Mouse (Mus musculus) CH12.LX (cell line): ENCODE measurements around the gene Taf8. TPM values are rescaled to one million over a fixed set of nuclear protein-coding genes. Genes with fewer than 3 reads are reported as not detected.

Experiments
- DNase-seq: peaks from one replicate; pipeline ENCODE4 v3.0.0-alpha.2; 2013; ENCODE audit errors: extremely low read depth
- H3K27ac ChIP-seq: 2 replicates; pipeline ENCODE4 v1.5.1; 2012; ENCODE audit warnings: low read depth, mild to moderate bottlenecking, control low read depth, moderate library complexity; ENCODE audit not compliant: insufficient read depth
- H3K27me3 ChIP-seq: replicated peaks from 2 replicates; pipeline ENCODE3; 2012; ENCODE audit warnings: inconsistent platforms
- H3K36me3 ChIP-seq, 2 experiments: replicated peaks in 1 of 2; 2 replicates each; pipeline versions ENCODE3 to v1.6.1; 2012; ENCODE audit warnings: inconsistent platforms in 1 of 2, low read length in 1 of 2, mild to moderate bottlenecking in 1 of 2, mixed read lengths in 1 of 2, moderate library complexity in 1 of 2; ENCODE audit not compliant: control insufficient read depth in 1 of 2, insufficient read depth in 1 of 2
- H3K4me1 ChIP-seq, 2 experiments: 2 replicates each; pipeline ENCODE4 v1.6.1; 2012; ENCODE audit warnings: inconsistent platforms in 1 of 2, moderate library complexity in 1 of 2; ENCODE audit not compliant: insufficient read depth in 2 of 2, control insufficient read depth in 1 of 2
- H3K4me2 ChIP-seq: 2 replicates; pipeline ENCODE4 v1.6.1; 2012; ENCODE audit warnings: low read depth, mild to moderate bottlenecking, control low read depth; ENCODE audit not compliant: poor library complexity, insufficient read depth, severe bottlenecking
- H3K4me3 ChIP-seq, 3 experiments: fragments of 150-350 bp in 1 of 3; sonication (generic) in 1 of 3; replicated peaks in 1 of 3; 2 replicates each; pipeline versions ENCODE3 to v1.5.1; 2011 to 2012; ENCODE audit warnings: low read depth in 2 of 3, low read length in 2 of 3, mild to moderate bottlenecking in 2 of 3, moderate library complexity in 2 of 3, control low read depth in 1 of 3, improper control_type of control experiment in 1 of 3, inconsistent platforms in 1 of 3, mixed read lengths in 1 of 3; ENCODE audit not compliant: poor library complexity in 1 of 3
- H3K79me2 ChIP-seq: replicated peaks from 2 replicates; pipeline ENCODE4 v1.6.1; 2012; ENCODE audit warnings: mild to moderate bottlenecking, moderate library complexity; ENCODE audit not compliant: control insufficient read depth, poor library complexity, insufficient read depth, severe bottlenecking; ENCODE audit errors: extremely low read depth
- H3K9ac ChIP-seq: 2 replicates; pipeline ENCODE4 v1.6.1; 2012; ENCODE audit warnings: low read depth, mild to moderate bottlenecking, control low read depth, moderate library complexity; ENCODE audit not compliant: insufficient read depth
- H3K9me3 ChIP-seq: replicated peaks from 2 replicates; pipeline ENCODE3; 2012; ENCODE audit warnings: low read length, inconsistent platforms, mixed read lengths
- CHD1 ChIP-seq: IDR thresholded peaks from 2 replicates; pipeline ENCODE4 v1.6.1; 2012; ENCODE audit warnings: low read depth, low read length, improper control_type of control experiment, inconsistent platforms
- CHD2 ChIP-seq: IDR thresholded peaks from 2 replicates; pipeline ENCODE4 v1.6.1; 2011; ENCODE audit warnings: low read length, improper control_type of control experiment
- E2F4 ChIP-seq: IDR thresholded peaks from 2 replicates; pipeline ENCODE4 v1.6.1; 2011; ENCODE audit warnings: low read depth, low read length, improper control_type of control experiment; ENCODE audit not compliant: insufficient replicate concordance
- ELF1 ChIP-seq: IDR thresholded peaks from 2 replicates; pipeline ENCODE4 v1.6.1; 2014; ENCODE audit warnings: low read depth, mild to moderate bottlenecking, inconsistent platforms, low read length, improper control_type of control experiment
- ETS1 ChIP-seq: conservative IDR thresholded peaks from 2 replicates; pipeline ENCODE4 v1.6.1; 2012; ENCODE audit warnings: low read depth, mild to moderate bottlenecking, inconsistent platforms, low read length, improper control_type of control experiment, moderate library complexity
- GABPA ChIP-seq: IDR thresholded peaks from 2 replicates; pipeline ENCODE4 v1.6.1; 2012; ENCODE audit warnings: low read depth, low read length, improper control_type of control experiment, inconsistent platforms; ENCODE audit not compliant: insufficient replicate concordance
- JUND ChIP-seq: conservative IDR thresholded peaks from 2 replicates; pipeline ENCODE4 v1.6.1; 2011; ENCODE audit warnings: low read depth, low read length, improper control_type of control experiment
- KAT2A ChIP-seq: IDR thresholded peaks from 2 replicates; pipeline ENCODE4 v1.6.1; 2012; ENCODE audit warnings: low read length, improper control_type of control experiment, inconsistent platforms; ENCODE audit not compliant: insufficient replicate concordance
- MAFK ChIP-seq: IDR thresholded peaks from 2 replicates; pipeline ENCODE4 v1.6.1; 2011; ENCODE audit warnings: low read length, improper control_type of control experiment; ENCODE audit not compliant: insufficient replicate concordance
- MAX ChIP-seq: IDR thresholded peaks from 2 replicates; pipeline ENCODE4 v1.6.1; 2011; ENCODE audit warnings: low read length, improper control_type of control experiment
- MAZ ChIP-seq: IDR thresholded peaks from 2 replicates; pipeline ENCODE4 v1.6.1; 2012; ENCODE audit warnings: low read depth, mild to moderate bottlenecking, inconsistent platforms, low read length, improper control_type of control experiment, moderate library complexity
- MXI1 ChIP-seq: IDR thresholded peaks from 2 replicates; pipeline ENCODE4 v1.6.1; 2011; ENCODE audit warnings: mild to moderate bottlenecking, low read depth, low read length, improper control_type of control experiment
- MYC ChIP-seq: IDR thresholded peaks from 2 replicates; pipeline ENCODE4 v1.6.1; 2011; ENCODE audit warnings: low read depth, mild to moderate bottlenecking, improper control_type of control experiment, low read length
- NELFE ChIP-seq: IDR thresholded peaks from 2 replicates; pipeline ENCODE4 v1.6.1; 2011; ENCODE audit warnings: low read depth, low read length, improper control_type of control experiment
- NRF1 ChIP-seq: IDR thresholded peaks from 2 replicates; pipeline ENCODE4 v1.6.1; 2014; ENCODE audit warnings: low read depth, mild to moderate bottlenecking, inconsistent platforms, low read length, improper control_type of control experiment, moderate library complexity
- PAX5 ChIP-seq: IDR thresholded peaks from 2 replicates; pipeline ENCODE4 v1.6.1; 2012; ENCODE audit warnings: low read length, inconsistent platforms, mixed read lengths
- POLR2A ChIP-seq: IDR thresholded peaks from 2 replicates; pipeline ENCODE4 v1.6.1; 2011; ENCODE audit warnings: low read depth, mild to moderate bottlenecking, improper control_type of control experiment, low read length
- POLR2AphosphoS2 ChIP-seq: IDR thresholded peaks from 2 replicates; pipeline ENCODE4 v1.6.1; 2011; ENCODE audit warnings: low read depth, low read length, improper control_type of control experiment
- RAD21 ChIP-seq: IDR thresholded peaks from 2 replicates; pipeline ENCODE4 v1.6.1; 2011; ENCODE audit warnings: low read depth, mild to moderate bottlenecking, low read length, improper control_type of control experiment, moderate library complexity
- SIN3A ChIP-seq: IDR thresholded peaks from 2 replicates; pipeline ENCODE4 v1.6.1; 2012; ENCODE audit warnings: low read length, improper control_type of control experiment, inconsistent platforms
- TCF12 ChIP-seq: IDR thresholded peaks from 2 replicates; pipeline ENCODE4 v1.6.1; 2014; ENCODE audit warnings: low read depth, mild to moderate bottlenecking, inconsistent platforms, low read length, improper control_type of control experiment
- UBTF ChIP-seq: IDR thresholded peaks from 2 replicates; pipeline ENCODE4 v1.6.1; 2012; ENCODE audit warnings: low read depth, mild to moderate bottlenecking, inconsistent platforms, low read length, improper control_type of control experiment, moderate library complexity
- USF2 ChIP-seq: conservative IDR thresholded peaks from 2 replicates; pipeline ENCODE4 v1.6.1; 2011; ENCODE audit warnings: low read depth, low read length, improper control_type of control experiment
- ZC3H11A ChIP-seq: IDR thresholded peaks from 2 replicates; pipeline ENCODE4 v1.6.1; 2012; ENCODE audit warnings: low read depth, mild to moderate bottlenecking, inconsistent platforms, low read length, improper control_type of control experiment
- ZMIZ1 ChIP-seq: IDR thresholded peaks from 2 replicates; pipeline ENCODE4 v1.6.1; 2012; ENCODE audit warnings: low read depth, mild to moderate bottlenecking, inconsistent platforms, low read length, improper control_type of control experiment
- ZNF384 ChIP-seq: IDR thresholded peaks from 2 replicates; pipeline ENCODE4 v1.6.1; 2012; ENCODE audit warnings: low read depth, low read length, improper control_type of control experiment, inconsistent platforms
- dilution Hi-C: fragments of 300-500 bp; cut with MboI; formaldehyde crosslinking; loops from 2 replicates; pipeline ENCODE4 v1.14.3; 2020; ENCODE audit warnings: low sequenced_read_pairs; ENCODE audit not compliant: extremely low pct_unique_long_range_greater_than_20kb, extremely low pct_ligation_motif_present
- in situ Hi-C: fragments of 300-500 bp; cut with MboI; formaldehyde crosslinking; loops from 3 replicates; pipeline ENCODE4 v1.14.3; 2019; ENCODE audit warnings: low sequenced_read_pairs, low pct_ligation_motif_present, low pct_unique_long_range_greater_than_20kb, mixed read lengths
- polyA plus RNA-seq: library from polyadenylated mRNA; unstranded; fragments of >175 nt; gene quantifications from 2 replicates; pipeline ENCODE4 v1.2.1, GENCODE M21; 2012; ENCODE audit warnings: low read depth; ENCODE audit not compliant: insufficient read length
- total RNA-seq, 2 experiments: library from RNA; depleted of rRNA; stranded (reverse); fragments of 300-350 nt in 1 of 2; fragments of >200 nt in 1 of 2; gene quantifications; 2 replicates each; pipeline ENCODE4 v1.2.3; 2012 to 2014

Taf8 gene
- total and polyA plus RNA-seq, 3 experiments: 16.9 to 18.0 (median 17.0) TPM

DNA sequence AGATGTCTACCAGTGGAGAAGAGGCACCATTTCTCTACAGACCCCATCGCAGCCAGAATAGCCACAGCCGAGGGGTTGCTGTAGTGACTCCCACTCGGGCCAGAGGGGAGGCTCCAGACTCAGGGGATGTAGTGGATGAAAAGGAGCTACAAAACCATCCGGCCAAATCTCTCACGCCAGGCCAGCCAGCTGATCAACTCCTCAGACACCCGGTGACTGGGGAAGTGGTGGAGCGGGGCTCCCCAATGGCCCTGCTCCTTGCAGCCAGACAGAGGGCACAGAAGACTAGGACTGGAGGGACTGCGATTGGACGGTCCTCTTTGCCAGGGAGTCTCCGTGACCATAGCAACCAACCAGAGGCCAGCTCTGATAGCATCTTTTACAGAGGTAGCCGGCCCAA, 34.4 kb downstream of the Taf8 start:
- DNase-seq: no peak
- dilution Hi-C loops (no loop called here), in situ Hi-C loops (no loop called here)
- TF ChIP-seq USF2 (no peak), MAFK (no peak), NELFE (no peak), MAZ (no peak), KAT2A (no peak), GABPA (no peak), ZMIZ1 (no peak), RAD21 (no peak), NRF1 (no peak), PAX5 (no peak)
- no peak overlapping the region for H3K4me2 ChIP-seq
- H3K36me3 ChIP-seq: no peaks in the 10 kb centered on the region
- H3K4me3 ChIP-seq: no peak overlapping the region
- no peaks in the 10 kb centered on the region for H3K9me3 ChIP-seq
- H3K27ac ChIP-seq: no peak overlapping the region
- H3K79me2 ChIP-seq: no peaks in the 10 kb centered on the region
- H3K27me3 ChIP-seq: peaks cover 21% of the 10 kb centered on the region
- H3K9ac ChIP-seq: no peak overlapping the region
- H3K4me1 ChIP-seq: peaks cover 9 to 27% of the 10 kb centered on the region in 2 experiments

DNA sequence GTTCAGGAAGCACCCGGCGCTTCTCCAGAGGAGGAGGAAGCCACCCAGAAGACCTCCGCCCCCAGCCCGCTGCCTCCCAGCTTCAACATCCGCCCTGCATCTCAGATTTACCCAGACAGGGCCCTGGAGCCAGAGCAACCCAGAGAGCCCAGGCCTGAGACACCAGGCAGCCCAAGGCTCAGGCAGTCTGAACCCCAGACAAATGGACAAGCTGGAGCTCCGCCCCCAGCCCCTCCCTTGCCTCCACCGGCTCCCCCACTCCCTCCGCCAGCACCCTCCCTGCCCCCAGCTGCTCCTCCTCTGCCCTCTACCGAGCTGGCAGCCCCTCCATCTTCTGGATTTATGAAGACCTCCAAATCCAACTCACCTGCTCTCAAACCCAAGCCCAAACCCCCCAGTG, 35.8 kb downstream of the Taf8 start:
- Histone ChIP-seq H3K36me3 (no peaks in the 10 kb centered on the region), H3K27me3 (peaks cover 17% of the 10 kb centered on the region)
- dilution Hi-C loops: no loop called here

DNA sequence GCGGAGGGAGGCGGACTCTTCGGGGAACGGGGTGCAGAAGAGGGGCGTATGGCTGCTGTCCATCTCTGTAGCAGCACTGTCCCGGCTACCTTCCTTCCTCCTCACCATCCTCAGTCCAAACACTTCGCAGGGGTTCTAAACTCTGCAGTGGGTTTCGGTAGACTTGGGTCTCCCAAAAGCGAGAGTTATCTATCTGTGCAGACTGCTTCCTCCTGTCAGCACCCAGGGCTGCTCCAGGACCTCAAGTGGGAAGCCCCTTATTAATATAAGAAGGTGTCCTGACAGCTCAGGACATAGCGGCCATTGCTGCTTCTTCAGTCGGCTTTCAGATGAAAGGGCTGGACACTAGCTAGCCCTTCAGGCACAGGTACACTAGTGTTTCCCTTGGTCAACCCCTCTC, 37.1 kb downstream of the Taf8 start:
- DNase-seq: no peak
- in situ Hi-C loops: no loop called here
- Histone ChIP-seq H3K36me3 (no peaks in the 10 kb centered on the region), H3K4me3 (no peak overlapping the region), H3K4me1 (peaks cover 14 to 41% of the 10 kb centered on the region in 2 experiments), H3K9ac (no peak overlapping the region), H3K79me2 (no peaks in the 10 kb centered on the region), H3K9me3 (no peaks in the 10 kb centered on the region), H3K27ac (no peak overlapping the region), H3K27me3 (peaks cover 12% of the 10 kb centered on the region), H3K4me2 (no peak overlapping the region)
- dilution Hi-C loops: no loop called here
- TF ChIP-seq ETS1 (no peak), TCF12 (no peak), JUND (no peak), ZC3H11A (no peak), E2F4 (no peak), ELF1 (no peak), KAT2A (no peak), MAX (no peak), MAZ (no peak), USF2 (no peak), ZMIZ1 (no peak), ZNF384 (no peak), UBTF (no peak)

More for the DNA sequence above, 35.8 kb downstream of the Taf8 start:
- H3K4me1 ChIP-seq: peaks cover 14 to 38% of the 10 kb centered on the region in 2 experiments
- no peak for TF ChIP-seq ZC3H11A
- TF ChIP-seq POLR2A: no peak
- no peak for TF ChIP-seq PAX5
- TF ChIP-seq CHD1: no peak
- TF ChIP-seq USF2: no peak
- no peak for TF ChIP-seq CHD2
- TF ChIP-seq MAFK: no peak
- TF ChIP-seq MYC: no peak
- TF ChIP-seq MXI1: no peak
- no peak for TF ChIP-seq E2F4
- no peak for TF ChIP-seq POLR2AphosphoS2
- no peak for TF ChIP-seq SIN3A
- TF ChIP-seq, all 38 proteins: peak for 0
- Histone ChIP-seq H3K4me3 (no peak overlapping the region), H3K9ac (no peak overlapping the region), H3K4me2 (no peak overlapping the region), H3K79me2 (no peaks in the 10 kb centered on the region), H3K27ac (no peak overlapping the region), H3K9me3 (no peaks in the 10 kb centered on the region)
- DNase-seq: no peak
- in situ Hi-C loops: no loop called here
